Mouse (Mus musculus) heart, adult 2 months (tissue): ENCODE measurements at regions not wholly inside any gene's neighbourhood (a gene's known extent, or its start where the extent isn't known, plus 50 kb on each side); places are given as distances from the start of the nearest gene placed in this dataset.

Experiments used
- CTCF ChIP-seq: fragments of 200-600 bp; IDR thresholded peaks from 2 replicates; pipeline ENCODE4 v1.8.1; 2022; ENCODE audit warnings: antibody characterized with exemption, mild to moderate bottlenecking, moderate library complexity
- POLR2A ChIP-seq: fragments of 200-500 bp; IDR thresholded peaks from 2 replicates; pipeline ENCODE4 v1.6.1; 2011; ENCODE audit warnings: mild to moderate bottlenecking, low read depth, low read length, control low read depth; ENCODE audit not compliant: insufficient read depth

DNA sequence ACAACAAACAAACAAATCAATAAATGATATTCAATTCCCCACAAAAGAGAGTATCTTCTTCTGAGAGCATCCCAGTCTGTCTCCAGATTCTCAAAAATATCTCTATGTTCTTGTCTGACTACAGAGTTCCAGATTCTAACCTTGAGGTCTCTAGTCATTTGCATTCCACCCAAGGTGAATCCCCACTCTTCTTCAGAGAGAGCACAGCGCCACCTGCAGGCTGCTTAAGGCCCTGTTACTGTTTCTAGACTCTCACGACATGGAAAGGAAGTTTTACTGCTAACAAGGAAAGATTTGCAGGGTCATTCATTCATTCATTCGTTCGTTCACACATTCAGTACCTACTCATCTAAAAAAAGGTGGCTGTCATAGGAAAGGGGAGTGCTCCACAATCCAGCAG, 158.3 kb downstream of the Shq1 start:
- TF ChIP-seq CTCF (peak; percentile 73), POLR2A (no peak)
